Mouse (Mus musculus) mature B cell (primary cell): ENCODE measurements around the gene Sarnp.

Source experiments
- in situ Hi-C: fragments of 300-500 bp; cut with MboI; formaldehyde crosslinking; loops from 2 replicates; pipeline ENCODE4 v1.14.3; 2019

Sarnp gene

GRCm38 (mm10) chr10:128817033-128817432, at the start of gene Sarnp:
Gene Sarnp (plus strand): TSS chr10:128817333.
- in situ Hi-C loops: no loop called here

DNA sequence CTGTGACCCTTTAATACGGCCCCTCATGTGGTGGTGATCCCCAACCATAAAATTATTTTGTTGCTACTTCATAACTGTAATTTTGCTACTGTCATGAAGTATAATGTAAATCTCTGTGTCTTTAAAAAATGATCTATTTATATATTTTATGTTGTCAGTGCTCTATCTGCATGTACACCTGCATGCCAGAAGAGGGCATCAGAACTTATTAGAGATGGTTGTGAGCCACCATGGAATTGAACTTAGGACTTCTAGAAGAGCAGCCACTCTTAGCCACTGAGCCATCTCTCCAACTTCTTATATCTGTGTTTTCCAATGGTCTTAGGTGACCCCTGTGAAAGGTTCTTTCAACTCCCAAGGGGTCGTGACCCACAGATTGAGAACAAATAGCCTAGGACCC, 44.2 kb upstream of the Sarnp start:
- in situ Hi-C loops: no loop called here

DNA sequence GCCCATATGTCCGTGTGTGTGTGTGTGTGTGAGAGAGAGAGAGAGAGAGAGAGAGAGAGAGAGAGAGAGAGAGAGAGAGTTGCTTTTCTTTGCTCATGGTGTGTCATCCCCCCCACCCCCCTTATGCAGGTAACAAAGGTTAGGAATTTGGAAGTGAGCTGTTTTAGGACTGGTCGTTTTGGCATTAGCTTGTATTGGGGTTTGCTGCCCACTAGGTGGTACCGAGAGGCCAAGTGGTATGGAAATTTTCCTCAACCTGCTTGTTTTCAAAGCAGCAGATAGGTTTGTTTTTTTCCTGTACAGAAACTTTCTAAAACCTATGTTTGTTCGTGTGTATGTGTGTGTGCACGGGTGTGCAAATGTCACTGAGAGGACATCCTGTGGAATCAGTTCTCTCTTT, 43.4 kb upstream of the Sarnp start:
- in situ Hi-C loops: no loop called here

- in situ Hi-C loops: no loop called here
These were observed 38.7 kb upstream of the Sarnp start for GRCm38 (mm10) chr10:128778441-128778840.

- in situ Hi-C loops: no loop called here
These were observed 37.9 kb upstream of the Sarnp start for GRCm38 (mm10) chr10:128779011-128779795.

GRCm38 (mm10) chr10:128780200-128780599, 36.9 kb upstream of the Sarnp start:
- in situ Hi-C loops: no loop called here

- in situ Hi-C loops: no loop called here
These were observed 26.6 kb upstream of the Sarnp start, which contains the start of gene Mmp19 for GRCm38 (mm10) chr10:128790398-128791124. Gene Mmp19 (plus strand): TSS chr10:128790910.

- in situ Hi-C loops: no loop called here
These were observed 25.1 kb upstream of the Sarnp start for GRCm38 (mm10) chr10:128792041-128792440.

DNA sequence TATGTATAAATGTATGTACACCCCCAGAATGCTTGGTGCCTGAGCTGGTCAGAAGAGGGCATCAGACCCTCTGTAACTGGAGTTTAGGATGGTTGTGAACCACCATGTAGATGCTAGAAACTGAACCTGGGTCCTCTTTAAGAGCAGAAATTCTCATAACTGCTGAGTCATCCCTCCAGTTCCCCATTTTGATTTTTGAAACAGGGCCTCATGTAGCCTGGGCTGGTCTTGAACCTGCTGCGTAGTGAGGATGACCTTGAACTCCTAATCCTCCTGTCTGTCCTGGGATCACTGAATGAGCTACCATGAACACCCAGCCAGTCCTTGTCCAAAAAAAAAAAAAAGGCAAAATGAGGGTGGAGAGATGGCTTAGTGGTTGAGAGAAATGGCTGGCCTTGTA, 23.9 kb upstream of the Sarnp start:
- in situ Hi-C loops: no loop called here

DNA sequence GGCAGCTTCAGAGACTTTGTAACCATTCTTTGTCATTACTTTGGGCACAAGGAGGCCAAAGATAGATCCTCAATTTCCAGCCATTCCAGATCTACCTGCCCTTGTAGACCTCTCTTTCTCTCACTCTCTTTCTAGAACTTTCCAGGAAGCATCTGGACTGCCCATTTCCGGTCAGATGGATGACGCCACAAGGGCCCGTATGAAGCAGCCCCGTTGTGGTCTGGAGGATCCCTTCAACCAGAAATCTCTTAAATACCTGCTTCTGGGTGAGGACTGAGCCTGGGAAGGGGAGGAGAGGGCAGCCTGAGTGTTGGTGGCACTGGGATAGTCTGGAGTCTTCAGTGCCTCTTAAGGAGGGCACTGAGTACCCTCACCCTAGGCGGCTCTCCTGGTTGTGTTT, 22.7 kb upstream of the Sarnp start:
- in situ Hi-C loops: no loop called here

DNA sequence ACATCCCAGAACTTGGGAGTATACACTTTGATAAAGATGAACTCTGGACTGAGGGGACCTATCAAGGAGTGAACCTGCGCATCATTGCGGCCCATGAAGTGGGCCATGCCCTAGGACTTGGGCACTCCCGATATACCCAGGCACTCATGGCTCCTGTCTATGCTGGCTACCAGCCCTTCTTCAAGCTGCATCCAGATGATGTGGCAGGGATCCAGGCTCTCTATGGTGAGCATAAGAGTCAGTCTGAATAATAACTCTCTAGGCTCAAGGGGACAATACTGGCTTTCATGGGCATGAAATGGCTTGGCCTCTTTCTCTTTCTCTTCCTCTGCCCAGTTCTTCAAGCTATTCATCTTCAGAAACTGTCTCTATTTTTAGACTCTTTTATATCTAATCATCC, 21.6 kb upstream of the Sarnp start:
- in situ Hi-C loops: no loop called here

- in situ Hi-C loops: no loop called here
These were observed 18.5 kb upstream of the Sarnp start for GRCm38 (mm10) chr10:128798676-128799075.

DNA sequence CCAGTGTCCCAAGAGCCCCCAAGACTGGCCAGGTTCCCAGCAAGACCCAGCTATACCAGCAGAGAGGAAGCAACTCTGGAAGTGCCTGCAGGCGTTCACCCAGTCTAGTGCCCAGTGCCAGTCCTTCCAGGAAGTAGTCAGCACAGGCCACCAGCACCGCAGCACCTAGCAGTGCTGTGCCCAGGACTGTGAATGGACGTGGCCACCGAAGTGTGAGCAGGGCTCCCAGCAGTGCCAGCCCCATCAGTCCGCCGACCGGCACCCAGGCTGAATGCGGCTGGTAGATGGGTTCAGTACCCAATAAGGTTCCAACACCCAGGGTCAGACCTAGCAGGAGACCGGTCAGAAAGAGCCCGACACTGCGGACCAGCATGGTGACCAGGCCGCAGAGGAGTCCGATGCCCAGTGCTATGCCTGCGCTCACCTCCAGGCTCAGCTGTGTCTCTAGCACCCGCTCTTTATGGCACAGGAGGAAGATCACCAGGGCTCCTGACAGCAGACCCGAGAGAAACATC, 15.1 kb upstream of the Sarnp start:
- in situ Hi-C loops: no loop called here

GRCm38 (mm10) chr10:128802956-128803355, 14.2 kb upstream of the Sarnp start:
- in situ Hi-C loops: no loop called here

GRCm38 (mm10) chr10:128803361-128803760, 13.8 kb upstream of the Sarnp start:
- in situ Hi-C loops: no loop called here

GRCm38 (mm10) chr10:128803771-128804270, 13.3 kb upstream of the Sarnp start, which contains the start of gene Dnajc14:
Gene Dnajc14 (plus strand): TSS chr10:128804062.
- in situ Hi-C loops: no loop called here

DNA sequence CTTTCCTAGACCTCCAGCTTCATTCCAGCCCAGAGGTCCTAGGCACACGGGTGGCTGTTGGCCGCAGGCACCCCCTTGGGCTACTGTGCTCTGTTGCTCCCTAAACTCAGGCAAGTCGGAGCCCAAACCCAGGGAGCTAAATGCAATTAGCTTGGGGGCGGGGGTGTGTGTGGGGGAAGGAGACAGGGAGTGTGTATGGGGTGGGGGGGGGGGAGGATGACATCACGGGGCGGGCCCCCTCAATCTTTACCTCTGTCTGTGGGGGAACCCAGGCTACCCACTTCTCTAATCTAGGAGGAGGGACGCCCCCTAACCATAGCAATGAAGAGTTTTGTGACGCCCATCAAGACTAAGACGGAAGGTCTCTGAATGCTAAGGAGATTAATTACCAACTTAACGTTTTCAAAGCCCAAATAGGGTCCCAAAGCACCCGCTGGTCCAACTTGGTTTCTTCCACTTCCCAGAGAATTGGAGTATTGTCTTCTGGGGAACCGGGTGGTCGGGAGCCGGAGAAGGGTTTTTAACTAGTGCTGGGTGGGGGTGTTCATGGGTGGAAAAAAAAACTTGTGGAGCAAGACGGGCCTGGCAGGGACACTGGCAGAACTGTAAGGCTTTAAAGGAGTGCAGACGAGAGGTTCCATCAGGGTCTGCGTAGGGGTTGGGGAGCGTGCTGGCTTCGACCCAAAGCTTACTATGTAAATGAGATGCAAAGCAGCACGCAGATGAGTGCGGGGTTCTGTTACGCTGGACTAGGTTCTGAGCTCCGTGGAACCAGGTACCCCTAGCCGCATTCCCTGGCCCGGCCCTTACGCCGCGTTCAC, 12.7 kb upstream of the Sarnp start, which contains the start of gene Tmem198b:
Gene Tmem198b, minus strand, starts transcription at position 100 of the 821 bp plus-strand sequence.
- in situ Hi-C loops: no loop called here

DNA sequence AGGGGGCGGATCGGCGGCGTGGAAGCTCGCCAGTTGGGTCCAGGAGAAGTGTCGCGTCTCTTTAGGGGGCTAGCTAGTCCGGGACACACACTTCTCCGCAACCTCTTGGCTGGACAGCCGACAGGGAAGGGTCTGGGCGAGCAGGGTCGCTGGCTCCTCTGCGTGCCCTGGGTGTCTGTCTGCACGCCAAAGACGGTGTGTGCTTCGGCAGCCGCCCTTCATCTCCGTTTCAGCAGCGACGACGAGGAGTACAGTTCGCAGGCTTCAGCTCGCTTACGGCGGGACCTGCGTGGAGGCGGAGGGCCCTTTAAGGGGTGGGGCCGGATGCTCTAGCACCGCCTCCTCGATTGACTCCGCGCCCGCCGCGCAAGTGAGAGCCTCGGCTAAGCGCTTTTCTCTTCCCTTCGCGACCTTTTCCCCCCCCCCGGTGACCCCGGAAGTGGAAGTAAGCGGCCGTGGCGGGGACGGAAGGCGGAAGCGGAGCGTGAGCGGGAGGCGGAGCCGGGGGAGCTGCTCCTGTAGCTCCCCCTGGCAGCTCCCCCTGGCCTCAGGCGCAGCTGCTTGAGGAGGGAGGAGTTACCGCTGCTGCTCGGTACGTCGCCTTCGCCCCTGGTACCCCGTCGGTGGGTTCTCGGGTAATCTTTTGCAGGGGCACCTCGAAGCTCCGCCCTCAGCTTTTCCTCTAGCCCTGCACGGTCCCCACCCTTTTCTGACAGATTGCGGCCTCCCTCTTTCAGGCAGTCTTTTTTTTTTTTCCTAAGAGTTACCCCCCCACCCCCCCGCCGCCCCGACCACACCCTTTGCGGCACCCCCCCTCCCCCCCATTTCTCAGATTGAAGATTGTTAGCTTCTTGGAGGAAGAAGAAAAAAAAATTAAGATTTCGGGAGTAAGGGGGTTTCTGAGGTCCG, 11.8 kb upstream of the Sarnp start:
- in situ Hi-C loops: no loop called here

DNA sequence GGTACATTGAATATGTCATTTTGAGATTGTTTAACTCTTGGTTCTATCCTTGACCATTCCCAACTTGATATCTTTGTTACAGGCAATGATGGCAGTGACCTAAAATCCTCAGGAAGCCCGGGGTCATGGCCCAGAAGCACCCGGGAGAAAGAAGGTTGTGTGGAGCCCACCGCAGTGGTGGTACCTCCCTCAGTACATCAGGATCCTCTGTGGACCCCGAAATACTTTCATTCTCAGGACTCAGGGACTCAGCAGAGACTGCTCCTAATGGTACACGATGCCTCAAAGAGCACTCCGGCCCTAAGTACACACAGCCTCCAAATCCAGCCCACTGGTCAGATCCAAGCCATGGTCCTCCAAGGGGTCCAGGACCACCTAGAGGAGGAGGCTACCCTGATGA, 11.0 kb upstream of the Sarnp start:
- in situ Hi-C loops: no loop called here

GRCm38 (mm10) chr10:128807018-128807417, 10.1 kb upstream of the Sarnp start:
- in situ Hi-C loops: no loop called here

DNA sequence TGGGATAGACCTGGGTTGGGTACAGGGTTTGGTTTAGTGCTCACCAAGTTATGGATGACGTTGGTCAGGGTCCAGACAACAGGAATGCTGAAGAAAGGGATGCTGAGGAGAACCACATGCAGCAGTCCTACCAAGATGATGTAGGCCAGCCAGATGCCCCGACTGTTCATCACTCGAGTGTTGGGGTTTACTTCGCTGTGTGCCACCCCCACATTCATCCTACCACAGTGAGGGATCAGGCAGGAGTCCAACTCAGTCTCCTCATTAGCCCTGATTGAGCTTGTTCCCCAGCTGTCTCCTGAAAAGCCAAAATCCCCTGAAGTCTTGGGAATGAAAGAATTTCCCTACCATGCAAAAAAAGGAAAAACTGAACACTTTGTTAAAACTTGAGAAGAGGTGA, 3.1 kb downstream of the Sarnp start:
- in situ Hi-C loops: no loop called here
